Mouse (Mus musculus): ENCODE data around the gene Ccdc3.

DNA sequence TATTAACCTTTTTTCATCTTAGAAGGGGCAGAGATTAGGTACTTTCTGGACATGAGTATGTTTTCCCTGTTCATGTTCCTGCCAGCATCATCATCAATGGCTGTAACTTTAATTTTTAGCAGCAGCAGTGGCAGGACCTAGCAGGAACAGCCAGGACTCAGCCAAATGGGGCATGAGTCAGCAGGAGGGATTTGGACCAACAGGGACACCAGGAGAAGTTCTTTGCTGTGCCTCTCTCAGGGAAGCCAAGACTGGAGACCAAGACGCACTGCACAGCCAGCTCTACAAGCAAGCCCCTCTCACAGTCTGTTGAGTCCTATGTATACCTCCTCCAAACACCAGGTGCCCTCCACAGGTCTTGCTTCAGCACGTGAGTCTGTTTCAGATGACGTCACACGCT is 5.5 kb upstream of the Ccdc3 start:
- no peak for TF ChIP-seq POLR2A (IDR thresholded peaks at IDR 0.05; ENCODE audit: borderline replicate concordance, extremely low read depth, low read depth, low read length)
- TF ChIP-seq CTCF (IDR thresholded peaks at IDR 0.05; ENCODE audit: insufficient read depth, low read length), result no peak
